Mouse (Mus musculus): ENCODE results near the gene Tmem176a. TPM values are rescaled to one million over a fixed set of nuclear protein-coding genes. Genes with fewer than 3 reads are reported as not detected.

Tmem176a gene
- polyA plus RNA-seq, 1 experiment: 2.1 TPM

- Histone ChIP-seq H3K27me3 (ENCODE audit: control insufficient read depth, insufficient read depth, insufficient read length) (no peaks in the 10 kb centered on the region), H3ac (ENCODE audit: control insufficient read depth, insufficient read length, low read depth) (no peak overlapping the region), H3K4me3 (ENCODE audit: insufficient read depth, poor library complexity, severe bottlenecking) (no peak overlapping the region), H3K79me3 (ENCODE audit: low read depth) (no peaks in the 10 kb centered on the region), H3K36me3 (ENCODE audit: control insufficient read depth, insufficient read depth) (no peaks in the 10 kb centered on the region), H3K79me2 (ENCODE audit: control insufficient read depth, insufficient read depth) (no peaks in the 10 kb centered on the region)
- TF ChIP-seq MAX (IDR thresholded peaks at IDR 0.05) (no peak), FOSL1 (IDR thresholded peaks at IDR 0.05; ENCODE audit: insufficient read depth, low read length, poor library complexity, severe bottlenecking) (no peak), CTCF (IDR thresholded peaks at IDR 0.05; ENCODE audit: control insufficient read depth, insufficient read depth, insufficient read length) (no peak), MYOD1 (IDR thresholded peaks at IDR 0.05; ENCODE audit: control insufficient read depth, insufficient read length, low read depth) (no peak), USF1 (IDR thresholded peaks at IDR 0.05; ENCODE audit: low read depth) (no peak)
These were observed 20.1 kb downstream of the Tmem176a start for GRCm38 (mm10) chr6:48860851-48861250.

GRCm38 (mm10) chr6:48861616-48862280 lies 21.0 kb downstream of the Tmem176a start:
- H3K4me3 ChIP-seq (ENCODE audit: insufficient read depth, poor library complexity, severe bottlenecking): no peak overlapping the region
- H3K79me2 ChIP-seq (ENCODE audit: control insufficient read depth, insufficient read depth): no peaks in the 10 kb centered on the region
- no peak overlapping the region for H3ac ChIP-seq (ENCODE audit: control insufficient read depth, insufficient read length, low read depth)
- TF ChIP-seq MYOD1 (IDR thresholded peaks at IDR 0.05; ENCODE audit: control insufficient read depth, insufficient read length, low read depth) (no peak), FOSL1 (IDR thresholded peaks at IDR 0.05; ENCODE audit: insufficient read depth, low read length, poor library complexity, severe bottlenecking) (no peak), USF1 (IDR thresholded peaks at IDR 0.05; ENCODE audit: low read depth) (no peak), MYOG (IDR thresholded peaks at IDR 0.05; ENCODE audit: control insufficient read depth, extremely low read depth, insufficient read length) (no peak), MAX (IDR thresholded peaks at IDR 0.05) (no peak), CEBPB (IDR thresholded peaks at IDR 0.05; ENCODE audit: low read depth) (no peak), CTCF (IDR thresholded peaks at IDR 0.05; ENCODE audit: control insufficient read depth, insufficient read depth, insufficient read length) (no peak)
- no peaks in the 10 kb centered on the region for H3K36me3 ChIP-seq (ENCODE audit: control insufficient read depth, insufficient read depth)
- no peaks in the 10 kb centered on the region for H3K79me3 ChIP-seq (ENCODE audit: low read depth)
- no peaks in the 10 kb centered on the region for H3K27me3 ChIP-seq (ENCODE audit: control insufficient read depth, insufficient read depth, insufficient read length)

GRCm38 (mm10) chr6:48862816-48863215 lies 22.1 kb downstream of the Tmem176a start:
- Histone ChIP-seq H3K4me3 (ENCODE audit: insufficient read depth, poor library complexity, severe bottlenecking) (no peak overlapping the region), H3ac (ENCODE audit: control insufficient read depth, insufficient read length, low read depth) (no peak overlapping the region)
- TF ChIP-seq MYOG (IDR thresholded peaks at IDR 0.05; ENCODE audit: control insufficient read depth, extremely low read depth, insufficient read length): no peak

GRCm38 (mm10) chr6:48863488-48863887 lies 22.8 kb downstream of the Tmem176a start:
- H3ac ChIP-seq (ENCODE audit: control insufficient read depth, insufficient read length, low read depth): no peak overlapping the region
- H3K27me3 ChIP-seq (ENCODE audit: control insufficient read depth, insufficient read depth, insufficient read length): no peaks in the 10 kb centered on the region
- H3K36me3 ChIP-seq (ENCODE audit: control insufficient read depth, insufficient read depth): no peaks in the 10 kb centered on the region
- H3K79me3 ChIP-seq (ENCODE audit: low read depth): no peaks in the 10 kb centered on the region
- TF ChIP-seq MYOG (IDR thresholded peaks at IDR 0.05; ENCODE audit: control insufficient read depth, extremely low read depth, insufficient read length) (no peak), CTCF (IDR thresholded peaks at IDR 0.05; ENCODE audit: control insufficient read depth, insufficient read depth, insufficient read length) (no peak), MYOD1 (IDR thresholded peaks at IDR 0.05; ENCODE audit: control insufficient read depth, insufficient read length, low read depth) (no peak), CEBPB (IDR thresholded peaks at IDR 0.05; ENCODE audit: low read depth) (no peak), MAX (IDR thresholded peaks at IDR 0.05) (no peak), FOSL1 (IDR thresholded peaks at IDR 0.05; ENCODE audit: insufficient read depth, low read length, poor library complexity, severe bottlenecking) (no peak)
- no peak overlapping the region for H3K4me3 ChIP-seq (ENCODE audit: insufficient read depth, poor library complexity, severe bottlenecking)
- H3K79me2 ChIP-seq (ENCODE audit: control insufficient read depth, insufficient read depth): no peaks in the 10 kb centered on the region

More at GRCm38 (mm10) chr6:48862816-48863215, 22.1 kb downstream of the Tmem176a start:
- H3K79me2 ChIP-seq (ENCODE audit: control insufficient read depth, insufficient read depth): no peaks in the 10 kb centered on the region
- H3K36me3 ChIP-seq (ENCODE audit: control insufficient read depth, insufficient read depth): no peaks in the 10 kb centered on the region
- no peaks in the 10 kb centered on the region for H3K79me3 ChIP-seq (ENCODE audit: low read depth)
- no peaks in the 10 kb centered on the region for H3K27me3 ChIP-seq (ENCODE audit: control insufficient read depth, insufficient read depth, insufficient read length)

- H3K79me2 ChIP-seq (ENCODE audit: control insufficient read depth, insufficient read depth): no peaks in the 10 kb centered on the region
- H3K27me3 ChIP-seq (ENCODE audit: control insufficient read depth, insufficient read depth, insufficient read length): no peaks in the 10 kb centered on the region
- H3K4me3 ChIP-seq (ENCODE audit: insufficient read depth, poor library complexity, severe bottlenecking): no peak overlapping the region
- H3K36me3 ChIP-seq (ENCODE audit: control insufficient read depth, insufficient read depth): no peaks in the 10 kb centered on the region
- H3K79me3 ChIP-seq (ENCODE audit: low read depth): no peaks in the 10 kb centered on the region
- H3ac ChIP-seq (ENCODE audit: control insufficient read depth, insufficient read length, low read depth): no peak overlapping the region
- TF ChIP-seq MAX (IDR thresholded peaks at IDR 0.05) (no peak), MYOG (IDR thresholded peaks at IDR 0.05; ENCODE audit: control insufficient read depth, extremely low read depth, insufficient read length) (no peak), MYOD1 (IDR thresholded peaks at IDR 0.05; ENCODE audit: control insufficient read depth, insufficient read length, low read depth) (no peak), FOSL1 (IDR thresholded peaks at IDR 0.05; ENCODE audit: insufficient read depth, low read length, poor library complexity, severe bottlenecking) (no peak), CEBPB (IDR thresholded peaks at IDR 0.05; ENCODE audit: low read depth) (no peak), CTCF (IDR thresholded peaks at IDR 0.05; ENCODE audit: control insufficient read depth, insufficient read depth, insufficient read length) (no peak), USF1 (IDR thresholded peaks at IDR 0.05; ENCODE audit: low read depth) (no peak)
These were observed 23.5 kb downstream of the Tmem176a start for GRCm38 (mm10) chr6:48864181-48864580.

GRCm38 (mm10) chr6:48864723-48865122 lies 24.0 kb downstream of the Tmem176a start:
- Histone ChIP-seq H3K4me3 (ENCODE audit: insufficient read depth, poor library complexity, severe bottlenecking) (no peak overlapping the region), H3ac (ENCODE audit: control insufficient read depth, insufficient read length, low read depth) (no peak overlapping the region), H3K79me3 (ENCODE audit: low read depth) (no peaks in the 10 kb centered on the region), H3K36me3 (ENCODE audit: control insufficient read depth, insufficient read depth) (no peaks in the 10 kb centered on the region), H3K79me2 (ENCODE audit: control insufficient read depth, insufficient read depth) (no peaks in the 10 kb centered on the region), H3K27me3 (ENCODE audit: control insufficient read depth, insufficient read depth, insufficient read length) (no peaks in the 10 kb centered on the region)
- TF ChIP-seq MAX (IDR thresholded peaks at IDR 0.05) (no peak), USF1 (IDR thresholded peaks at IDR 0.05; ENCODE audit: low read depth) (no peak), MYOD1 (IDR thresholded peaks at IDR 0.05; ENCODE audit: control insufficient read depth, insufficient read length, low read depth) (no peak), MYOG (IDR thresholded peaks at IDR 0.05; ENCODE audit: control insufficient read depth, extremely low read depth, insufficient read length) (no peak), CTCF (IDR thresholded peaks at IDR 0.05; ENCODE audit: control insufficient read depth, insufficient read depth, insufficient read length) (no peak), FOSL1 (IDR thresholded peaks at IDR 0.05; ENCODE audit: insufficient read depth, low read length, poor library complexity, severe bottlenecking) (no peak), CEBPB (IDR thresholded peaks at IDR 0.05; ENCODE audit: low read depth) (no peak)
